Mouse (Mus musculus): ENCODE results near the gene Pnpla1.

- TF ChIP-seq POLR2A (IDR thresholded peaks at IDR 0.05; ENCODE audit: low read depth, low read length) = no peak
- TF ChIP-seq CTCF (IDR thresholded peaks at IDR 0.05; ENCODE audit: extremely low read depth, insufficient read depth, insufficient read length, insufficient replicate concordance) = no peak
These were observed 74.1 kb downstream of the Pnpla1 start for GRCm38 (mm10) chr17:28932274-28932673.
